Mouse (Mus musculus): ENCODE data around the gene Rnf144b. TPM values are rescaled to one million over a fixed set of nuclear protein-coding genes. Genes with fewer than 3 reads are reported as not detected.

The Rnf144b gene
- polyA plus RNA-seq, 1 experiment = 5.1 TPM

GRCm38 (mm10) chr13:47225324-47225697 is 102.9 kb downstream of the Rnf144b start:
- Histone ChIP-seq H3K27ac (ENCODE audit: control insufficient read depth, insufficient read depth, low read length) (no peak overlapping the region), H3K27me3 (ENCODE audit: control insufficient read depth, insufficient read depth, low read length) (no peaks in the 10 kb centered on the region)
- TF ChIP-seq POLR2A (IDR thresholded peaks at IDR 0.05; ENCODE audit: control insufficient read depth, extremely low read depth, insufficient read depth, low read length, poor library complexity) (no peak), CTCF (IDR thresholded peaks at IDR 0.05; ENCODE audit: borderline replicate concordance, control insufficient read depth, extremely low read depth, insufficient read depth, low read length, poor library complexity) (no peak)

GRCm38 (mm10) chr13:47225802-47226201 is 103.3 kb downstream of the Rnf144b start:
- no peaks in the 10 kb centered on the region for H3K27me3 ChIP-seq (ENCODE audit: control insufficient read depth, insufficient read depth, low read length)
- no peak overlapping the region for H3K27ac ChIP-seq (ENCODE audit: control insufficient read depth, insufficient read depth, low read length)
- no peak for TF ChIP-seq CTCF (IDR thresholded peaks at IDR 0.05; ENCODE audit: borderline replicate concordance, control insufficient read depth, extremely low read depth, insufficient read depth, low read length, poor library complexity)
- no peak for TF ChIP-seq POLR2A (IDR thresholded peaks at IDR 0.05; ENCODE audit: control insufficient read depth, extremely low read depth, insufficient read depth, low read length, poor library complexity)
- no peaks in the 10 kb centered on the region for H3K4me1 ChIP-seq (replicated peaks; ENCODE audit: control insufficient read depth, insufficient read depth, low read length)
- DNase-seq = no peak
- 38% methylated on average over 9 of the region's 9 CpGs for WGBS
- no peak overlapping the region for H3K4me3 ChIP-seq (ENCODE audit: control insufficient read depth, insufficient read depth, low read length)
- no peaks in the 10 kb centered on the region for H3K36me3 ChIP-seq (ENCODE audit: control insufficient read depth, insufficient read depth, low read length)

More at GRCm38 (mm10) chr13:47225324-47225697, 102.9 kb downstream of the Rnf144b start:
- no peak for DNase-seq
- no peaks in the 10 kb centered on the region for H3K36me3 ChIP-seq (ENCODE audit: control insufficient read depth, insufficient read depth, low read length)
- WGBS = 94% methylated on average over 3 of the region's 3 CpGs
- H3K4me1 ChIP-seq (replicated peaks; ENCODE audit: control insufficient read depth, insufficient read depth, low read length) = no peaks in the 10 kb centered on the region
- no peak overlapping the region for H3K4me3 ChIP-seq (ENCODE audit: control insufficient read depth, insufficient read depth, low read length)

DNA sequence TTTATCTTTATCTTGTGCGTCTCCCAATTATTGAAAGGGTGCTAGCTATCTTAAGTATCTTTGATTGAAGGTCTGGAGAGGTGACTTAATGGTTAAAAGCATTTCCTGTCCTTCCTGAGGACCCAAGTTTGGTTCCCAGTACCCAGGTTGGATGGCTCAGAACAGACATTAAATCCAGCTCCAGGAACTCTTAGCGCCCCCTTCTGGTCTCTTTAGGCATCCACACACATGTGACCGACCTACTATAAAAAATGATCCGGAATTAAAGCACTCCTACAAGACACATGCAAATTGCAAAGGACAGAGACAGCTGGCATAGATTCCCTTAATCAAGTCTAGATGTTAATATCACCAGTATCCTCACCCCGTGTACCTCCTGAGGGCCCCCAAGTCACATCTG is 104.1 kb downstream of the Rnf144b start:
- DNase-seq = no peak
- Histone ChIP-seq H3K27me3 (ENCODE audit: control insufficient read depth, insufficient read depth, low read length) (no peaks in the 10 kb centered on the region), H3K36me3 (ENCODE audit: control insufficient read depth, insufficient read depth, low read length) (no peaks in the 10 kb centered on the region), H3K27ac (ENCODE audit: control insufficient read depth, insufficient read depth, low read length) (no peak overlapping the region), H3K4me1 (replicated peaks; ENCODE audit: control insufficient read depth, insufficient read depth, low read length) (no peaks in the 10 kb centered on the region), H3K4me3 (ENCODE audit: control insufficient read depth, insufficient read depth, low read length) (no peak overlapping the region)
- WGBS = 93% methylated on average over 5 of the region's 5 CpGs
- TF ChIP-seq CTCF (IDR thresholded peaks at IDR 0.05; ENCODE audit: borderline replicate concordance, control insufficient read depth, extremely low read depth, insufficient read depth, low read length, poor library complexity) (no peak), POLR2A (IDR thresholded peaks at IDR 0.05; ENCODE audit: control insufficient read depth, extremely low read depth, insufficient read depth, low read length, poor library complexity) (no peak)

DNA sequence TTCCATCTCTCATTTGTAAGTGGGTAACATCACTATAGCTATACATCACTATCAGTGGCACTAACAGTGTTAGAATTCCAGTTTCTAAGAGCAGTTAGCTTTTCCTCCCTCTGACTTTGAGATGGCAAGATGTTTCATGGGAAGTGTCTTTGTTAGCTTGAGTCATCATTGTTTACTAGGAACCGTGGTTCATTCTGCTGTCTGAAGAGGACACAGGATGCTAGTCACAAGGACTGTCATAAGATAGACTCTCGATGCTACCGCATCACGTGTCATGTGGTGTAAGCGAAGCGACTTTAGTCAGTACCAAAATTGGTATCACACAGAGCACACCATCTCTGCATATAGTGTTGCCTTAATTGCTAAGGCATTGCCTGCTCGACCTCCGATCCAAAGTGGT is 105.7 kb downstream of the Rnf144b start:
- no peaks in the 10 kb centered on the region for H3K4me1 ChIP-seq (replicated peaks; ENCODE audit: control insufficient read depth, insufficient read depth, low read length)
- no peak for TF ChIP-seq CTCF (IDR thresholded peaks at IDR 0.05; ENCODE audit: borderline replicate concordance, control insufficient read depth, extremely low read depth, insufficient read depth, low read length, poor library complexity)
- no peaks in the 10 kb centered on the region for H3K27me3 ChIP-seq (ENCODE audit: control insufficient read depth, insufficient read depth, low read length)
- no peak overlapping the region for H3K4me3 ChIP-seq (ENCODE audit: control insufficient read depth, insufficient read depth, low read length)
- no peak overlapping the region for H3K27ac ChIP-seq (ENCODE audit: control insufficient read depth, insufficient read depth, low read length)
- DNase-seq = no peak
- WGBS = 92% methylated on average over 8 of the region's 8 CpGs
- no peaks in the 10 kb centered on the region for H3K36me3 ChIP-seq (ENCODE audit: control insufficient read depth, insufficient read depth, low read length)

GRCm38 (mm10) chr13:47228626-47229190 is 106.3 kb downstream of the Rnf144b start:
- H3K4me3 ChIP-seq (ENCODE audit: control insufficient read depth, insufficient read depth, low read length) = no peak overlapping the region
- 93% methylated on average over 12 of the region's 12 CpGs for WGBS

GRCm38 (mm10) chr13:47232163-47232562 is 109.7 kb downstream of the Rnf144b start:
- 94% methylated on average over 6 of the region's 6 CpGs for WGBS
- H3K27ac ChIP-seq (ENCODE audit: control insufficient read depth, insufficient read depth, low read length) = no peak overlapping the region
- H3K36me3 ChIP-seq (ENCODE audit: control insufficient read depth, insufficient read depth, low read length) = no peaks in the 10 kb centered on the region
- TF ChIP-seq POLR2A (IDR thresholded peaks at IDR 0.05; ENCODE audit: control insufficient read depth, extremely low read depth, insufficient read depth, low read length, poor library complexity) (no peak), CTCF (IDR thresholded peaks at IDR 0.05; ENCODE audit: borderline replicate concordance, control insufficient read depth, extremely low read depth, insufficient read depth, low read length, poor library complexity) (no peak)
- no peaks in the 10 kb centered on the region for H3K4me1 ChIP-seq (replicated peaks; ENCODE audit: control insufficient read depth, insufficient read depth, low read length)
- H3K4me3 ChIP-seq (ENCODE audit: control insufficient read depth, insufficient read depth, low read length) = no peak overlapping the region
- no peak for DNase-seq
- H3K27me3 ChIP-seq (ENCODE audit: control insufficient read depth, insufficient read depth, low read length) = no peaks in the 10 kb centered on the region

More at GRCm38 (mm10) chr13:47228626-47229190, 106.3 kb downstream of the Rnf144b start:
- Histone ChIP-seq H3K36me3 (ENCODE audit: control insufficient read depth, insufficient read depth, low read length) (no peaks in the 10 kb centered on the region), H3K4me1 (replicated peaks; ENCODE audit: control insufficient read depth, insufficient read depth, low read length) (no peaks in the 10 kb centered on the region), H3K27ac (ENCODE audit: control insufficient read depth, insufficient read depth, low read length) (no peak overlapping the region), H3K27me3 (ENCODE audit: control insufficient read depth, insufficient read depth, low read length) (no peaks in the 10 kb centered on the region)
- DNase-seq = no peak
- TF ChIP-seq CTCF (IDR thresholded peaks at IDR 0.05; ENCODE audit: borderline replicate concordance, control insufficient read depth, extremely low read depth, insufficient read depth, low read length, poor library complexity) = no peak
- no peak for TF ChIP-seq POLR2A (IDR thresholded peaks at IDR 0.05; ENCODE audit: control insufficient read depth, extremely low read depth, insufficient read depth, low read length, poor library complexity)

DNA sequence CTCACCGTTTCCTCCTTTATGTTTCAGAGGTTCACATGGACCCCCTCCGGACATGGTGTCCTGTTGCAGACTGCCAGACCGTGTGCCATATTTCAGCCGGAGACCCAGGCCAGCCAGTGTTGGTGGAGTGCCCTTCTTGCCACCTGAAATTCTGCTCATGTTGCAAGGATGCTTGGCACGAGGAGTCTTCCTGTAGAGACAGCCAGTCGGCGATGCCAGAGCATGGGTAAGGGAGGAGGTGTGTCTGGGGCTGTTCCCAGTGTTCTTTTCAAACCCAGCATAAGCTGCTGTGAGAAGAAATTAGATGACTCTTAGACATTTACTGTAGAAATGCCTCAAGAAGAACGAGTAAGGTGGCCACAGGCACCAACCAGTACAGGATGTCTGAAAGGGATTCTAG is 114.9 kb downstream of the Rnf144b start:
- 92% methylated on average over 8 of the region's 8 CpGs for WGBS
- DNase-seq = no peak
- Histone ChIP-seq H3K27me3 (ENCODE audit: control insufficient read depth, insufficient read depth, low read length) (no peaks in the 10 kb centered on the region), H3K4me1 (replicated peaks; ENCODE audit: control insufficient read depth, insufficient read depth, low read length) (no peaks in the 10 kb centered on the region), H3K27ac (ENCODE audit: control insufficient read depth, insufficient read depth, low read length) (no peak overlapping the region), H3K4me3 (ENCODE audit: control insufficient read depth, insufficient read depth, low read length) (no peak overlapping the region), H3K36me3 (ENCODE audit: control insufficient read depth, insufficient read depth, low read length) (no peaks in the 10 kb centered on the region)
- TF ChIP-seq CTCF (IDR thresholded peaks at IDR 0.05; ENCODE audit: borderline replicate concordance, control insufficient read depth, extremely low read depth, insufficient read depth, low read length, poor library complexity) = no peak
- no peak for TF ChIP-seq POLR2A (IDR thresholded peaks at IDR 0.05; ENCODE audit: control insufficient read depth, extremely low read depth, insufficient read depth, low read length, poor library complexity)

Data from thymus, adult 2 months (tissue).